Mouse (Mus musculus) adipocyte (in vitro differentiated cells): ENCODE measurements around the gene Serpinf2.
"Not testable (repeated sequence)": the region's sequence is repeated elsewhere in the genome, so short reads cannot be mapped to it uniquely, and the experiment has no call there.

ENCODE experiments used
- DNase-seq: peaks from one replicate; pipeline ENCODE4 v3.0.0-alpha.2; 2016; ENCODE audit warnings: low spot score

Gene Serpinf2

GRCm38 (mm10) chr11:75459141-75459711, 19.8 kb upstream of the Serpinf2 start:
- DNase-seq: peak; percentile 87

- DNase-seq: peak; percentile 87
Observed at GRCm38 (mm10) chr11:75458628-75459041, 19.2 kb upstream of the Serpinf2 start.

- peak; percentile 77 for DNase-seq
Observed at GRCm38 (mm10) chr11:75458169-75458568, 18.8 kb upstream of the Serpinf2 start.

- DNase-seq: no peak
Observed at GRCm38 (mm10) chr11:75456440-75456871, 17.1 kb upstream of the Serpinf2 start.

GRCm38 (mm10) chr11:75455971-75456370, 16.6 kb upstream of the Serpinf2 start:
- not testable (repeated sequence) for DNase-seq

- no peak for DNase-seq
Observed at GRCm38 (mm10) chr11:75455041-75455736, 15.8 kb upstream of the Serpinf2 start.

GRCm38 (mm10) chr11:75453991-75454930, 14.9 kb upstream of the Serpinf2 start, which contains the start of gene Wdr81:
TSS of gene Wdr81 (minus strand) at chr11:75454717.
- DNase-seq: peak; percentile 87

- no peak for DNase-seq
Observed at GRCm38 (mm10) chr11:75452812-75453557, 13.6 kb upstream of the Serpinf2 start.

GRCm38 (mm10) chr11:75452081-75452480, 12.7 kb upstream of the Serpinf2 start:
- DNase-seq: no peak

GRCm38 (mm10) chr11:75450936-75451335, 11.5 kb upstream of the Serpinf2 start:
- DNase-seq: no peak

- no peak for DNase-seq
Observed at GRCm38 (mm10) chr11:75450304-75450908, 11.0 kb upstream of the Serpinf2 start.

- DNase-seq: no peak
Observed at GRCm38 (mm10) chr11:75449695-75450094, 10.3 kb upstream of the Serpinf2 start.

GRCm38 (mm10) chr11:75448575-75448974, 9.2 kb upstream of the Serpinf2 start:
- DNase-seq: no peak

- DNase-seq: no peak
Observed at GRCm38 (mm10) chr11:75443711-75444110, 4.3 kb upstream of the Serpinf2 start.

- no peak for DNase-seq
Observed at GRCm38 (mm10) chr11:75441601-75442000, 2.2 kb upstream of the Serpinf2 start.

- DNase-seq: no peak
Observed at GRCm38 (mm10) chr11:75441034-75441433, 1.6 kb upstream of the Serpinf2 start.

GRCm38 (mm10) chr11:75439951-75440350, 560 bp upstream of the Serpinf2 start:
- DNase-seq: no peak

- DNase-seq: no peak
Observed at GRCm38 (mm10) chr11:75438804-75439203, 587 bp downstream of the Serpinf2 start.

- DNase-seq: no peak
Observed at GRCm38 (mm10) chr11:75438194-75438593, 1.2 kb downstream of the Serpinf2 start.

- DNase-seq: no peak
Observed at GRCm38 (mm10) chr11:75434138-75434537, 5.3 kb downstream of the Serpinf2 start.

- no peak for DNase-seq
Observed at GRCm38 (mm10) chr11:75431307-75431706, 8.1 kb downstream of the Serpinf2 start.
